Mouse (Mus musculus) frontal cortex, postnatal 25 days (tissue): ENCODE measurements at regions not wholly inside any gene's neighbourhood (a gene's known extent, or its start where the extent isn't known, plus 50 kb on each side); places are given as distances from the start of the nearest gene placed in this dataset.

Experiments used
- DNase-seq, 2 experiments: peaks; one replicate each; pipeline ENCODE4 v3.0.0; 2022; ENCODE audit warnings: low spot score in 2 of 2

GRCm38 (mm10) chr10:111880354-111880753 lies 92.1 kb upstream of the Krr1 start:
- no peak for DNase-seq

GRCm38 (mm10) chr10:111881339-111882211 lies 90.9 kb upstream of the Krr1 start:
- no peak for DNase-seq

GRCm38 (mm10) chr10:111882521-111882920 lies 89.9 kb upstream of the Krr1 start:
- DNase-seq: no peak

GRCm38 (mm10) chr10:111884701-111885100 lies 87.8 kb upstream of the Krr1 start:
- DNase-seq: no peak

- DNase-seq: no peak
Observed at GRCm38 (mm10) chr10:111889111-111889510, 83.4 kb upstream of the Krr1 start.

GRCm38 (mm10) chr10:111893489-111893888 lies 79.0 kb upstream of the Krr1 start:
- DNase-seq: no peak

- no peak for DNase-seq
Observed at GRCm38 (mm10) chr10:111893941-111894340, 78.5 kb upstream of the Krr1 start.

- no peak for DNase-seq
Observed at GRCm38 (mm10) chr10:111897361-111897760, 75.1 kb upstream of the Krr1 start.

- DNase-seq: no peak
Observed at GRCm38 (mm10) chr10:111900723-111901716, 71.4 kb upstream of the Krr1 start.

GRCm38 (mm10) chr10:111903956-111904355 lies 68.5 kb upstream of the Krr1 start:
- DNase-seq: no peak

- DNase-seq: no peak
Observed at GRCm38 (mm10) chr10:111907836-111908235, 64.6 kb upstream of the Krr1 start.

GRCm38 (mm10) chr10:111912561-111912960 lies 59.9 kb upstream of the Krr1 start:
- DNase-seq: no peak

GRCm38 (mm10) chr10:111913066-111913785 lies 59.2 kb upstream of the Krr1 start:
- DNase-seq: no peak

- no peak for DNase-seq
Observed at GRCm38 (mm10) chr10:111914231-111914630, 58.2 kb upstream of the Krr1 start.

GRCm38 (mm10) chr10:111918071-111918507 lies 54.4 kb upstream of the Krr1 start:
- no peak for DNase-seq

- no peak for DNase-seq
Observed at GRCm38 (mm10) chr10:111919475-111919874, 53.0 kb upstream of the Krr1 start.

- no peak for DNase-seq
Observed at GRCm38 (mm10) chr10:111921492-111921891, 51.0 kb upstream of the Krr1 start.
